Mouse (Mus musculus) lung, adult 2 months (tissue): ENCODE measurements around the gene Bend7. TPM values are rescaled to one million over a fixed set of nuclear protein-coding genes. Genes with fewer than 3 reads are reported as not detected.

Experiments used
- DNase-seq: peaks from one replicate; pipeline ENCODE4 v3.0.0; 2022
- H3K4me1 ChIP-seq: fragments of 200-500 bp; 2 replicates; pipeline ENCODE4 v1.6.1; 2011; ENCODE audit warnings: low read length; ENCODE audit not compliant: control insufficient read depth, insufficient read depth
- H3K4me3 ChIP-seq: fragments of 200-500 bp; replicated peaks from 2 replicates; pipeline ENCODE3; 2011; ENCODE audit warnings: low read depth, mild to moderate bottlenecking, control low read depth, low read length; ENCODE audit errors: extremely low read depth
- CTCF ChIP-seq: fragments of 200-500 bp; IDR thresholded peaks from 2 replicates; pipeline ENCODE4 v1.5.1; 2011; ENCODE audit warnings: mild to moderate bottlenecking, low read length, control low read depth; ENCODE audit not compliant: insufficient read depth
- POLR2A ChIP-seq: fragments of 200-500 bp; IDR thresholded peaks from 2 replicates; pipeline ENCODE4 v1.6.1; 2011; ENCODE audit warnings: low read depth, mild to moderate bottlenecking, control low read depth, low read length, borderline replicate concordance; ENCODE audit errors: extremely low read depth
- WGBS: fragments of 180-500 bp; shearing (Covaris S2); methylation state at CpG from one replicate; pipeline ENCODE4 v1.1.7; 2018; 5-methylcytosine and 5-hydroxymethylcytosine counted together
- polyA plus RNA-seq: library from polyadenylated mRNA; depleted of rRNA; stranded (reverse); fragments of >200 nt; gene quantifications from 2 replicates; pipeline ENCODE4 v1.2.3, GENCODE M21; 2012

Gene Bend7
- polyA plus RNA-seq, 1 experiment: 17.2 TPM

- 72% methylated on average over 1 of the region's 1 CpGs for WGBS
- Histone ChIP-seq H3K4me3 (no peak overlapping the region), H3K4me1 (peaks cover 5% of the 10 kb centered on the region)
- TF ChIP-seq CTCF: no peak
- TF ChIP-seq POLR2A: no peak
- no peak for DNase-seq
Observed at GRCm38 (mm10) chr2:4733971-4734370, 16.3 kb downstream of the Bend7 start.

GRCm38 (mm10) chr2:4736095-4736797, 18.6 kb downstream of the Bend7 start:
- H3K4me3 ChIP-seq: no peak overlapping the region
- no peak for TF ChIP-seq POLR2A
- no peak for TF ChIP-seq CTCF
- H3K4me1 ChIP-seq: peaks cover 6% of the 10 kb centered on the region
- 31% methylated on average over 7 of the region's 7 CpGs for WGBS
- peak; percentile 67 for DNase-seq

- TF ChIP-seq POLR2A (no peak), CTCF (no peak)
- Histone ChIP-seq H3K4me3 (no peak overlapping the region), H3K4me1 (peaks cover 8% of the 10 kb centered on the region)
- DNase-seq: peak; percentile 53
- 67% methylated on average over 4 of the region's 4 CpGs for WGBS
Observed at GRCm38 (mm10) chr2:4736798-4737155, 19.1 kb downstream of the Bend7 start.

GRCm38 (mm10) chr2:4751918-4752317, 34.3 kb downstream of the Bend7 start:
- TF ChIP-seq POLR2A (no peak), CTCF (no peak)
- no peak for DNase-seq
- no peak overlapping the region for H3K4me3 ChIP-seq
- 75% methylated on average over 6 of the region's 6 CpGs for WGBS
- H3K4me1 ChIP-seq: no peaks in the 10 kb centered on the region

- H3K4me1 ChIP-seq: no peaks in the 10 kb centered on the region
- TF ChIP-seq POLR2A (no peak), CTCF (no peak)
- WGBS: 35% methylated on average over 8 of the region's 8 CpGs
- H3K4me3 ChIP-seq: no peak overlapping the region
- DNase-seq: no peak
Observed at GRCm38 (mm10) chr2:4755716-4756115, 38.1 kb downstream of the Bend7 start.

GRCm38 (mm10) chr2:4757218-4757617, 39.6 kb downstream of the Bend7 start:
- no peak for DNase-seq
- TF ChIP-seq POLR2A (no peak), CTCF (no peak)
- H3K4me1 ChIP-seq: no peaks in the 10 kb centered on the region
- no peak overlapping the region for H3K4me3 ChIP-seq
- 64% methylated on average over 3 of the region's 3 CpGs for WGBS

- DNase-seq: no peak
- H3K4me3 ChIP-seq: no peak overlapping the region
- TF ChIP-seq CTCF: no peak
- TF ChIP-seq POLR2A: no peak
- H3K4me1 ChIP-seq: no peaks in the 10 kb centered on the region
- WGBS: 73% methylated on average over 5 of the region's 5 CpGs
Observed at GRCm38 (mm10) chr2:4760741-4761140, 43.1 kb downstream of the Bend7 start.

GRCm38 (mm10) chr2:4761906-4762305, 44.3 kb downstream of the Bend7 start:
- no peak for TF ChIP-seq CTCF
- no peak for TF ChIP-seq POLR2A
- 68% methylated on average over 5 of the region's 5 CpGs for WGBS
- no peak for DNase-seq
- Histone ChIP-seq H3K4me3 (no peak overlapping the region), H3K4me1 (no peaks in the 10 kb centered on the region)

GRCm38 (mm10) chr2:4764071-4764470, 46.4 kb downstream of the Bend7 start:
- WGBS: 79% methylated on average over 3 of the region's 3 CpGs
- Histone ChIP-seq H3K4me1 (no peaks in the 10 kb centered on the region), H3K4me3 (no peak overlapping the region)
- no peak for TF ChIP-seq CTCF
- no peak for TF ChIP-seq POLR2A
- DNase-seq: no peak

- Histone ChIP-seq H3K4me3 (no peak overlapping the region), H3K4me1 (no peaks in the 10 kb centered on the region)
- TF ChIP-seq CTCF: no peak
- no peak for TF ChIP-seq POLR2A
- 91% methylated on average over 2 of the region's 2 CpGs for WGBS
- no peak for DNase-seq
Observed at GRCm38 (mm10) chr2:4770376-4770775, 52.7 kb downstream of the Bend7 start.

- WGBS: 96% methylated on average over 6 of the region's 6 CpGs
- no peak overlapping the region for H3K4me3 ChIP-seq
- TF ChIP-seq CTCF (no peak), POLR2A (no peak)
- DNase-seq: no peak
- H3K4me1 ChIP-seq: no peaks in the 10 kb centered on the region
Observed at GRCm38 (mm10) chr2:4773911-4774310, 56.3 kb downstream of the Bend7 start.

- no peak for DNase-seq
- WGBS: 63% methylated on average over 8 of the region's 8 CpGs
- TF ChIP-seq POLR2A (no peak), CTCF (no peak)
- H3K4me3 ChIP-seq: no peak overlapping the region
- H3K4me1 ChIP-seq: no peaks in the 10 kb centered on the region
Observed at GRCm38 (mm10) chr2:4777291-4777690, 59.7 kb downstream of the Bend7 start.
